Mouse (Mus musculus) spleen, adult 2 months (tissue): ENCODE data around the gene Foxo3. TPM values are rescaled to one million over a fixed set of nuclear protein-coding genes. Genes with fewer than 3 reads are reported as not detected.

Source experiments
- DNase-seq, 2 experiments: peaks; one replicate each; pipeline versions ENCODE4 v3.0.0 to v3.0.0-alpha.2; 2012 to 2021; ENCODE audit warnings: low spot score in 2 of 2, low read depth in 1 of 2
- H3K27ac ChIP-seq: fragments of 200-500 bp; 2 replicates; pipeline ENCODE4 v1.5.1; 2012; ENCODE audit warnings: low read length, inconsistent platforms; ENCODE audit not compliant: insufficient read depth
- H3K27me3 ChIP-seq: fragments of 200-500 bp; 2 replicates; pipeline ENCODE4 v1.6.1; 2012; ENCODE audit warnings: mild to moderate bottlenecking, moderate library complexity, low read length, inconsistent platforms; ENCODE audit not compliant: control insufficient read depth, insufficient read depth
- H3K36me3 ChIP-seq: fragments of 200-500 bp; 2 replicates; pipeline ENCODE4 v1.6.1; 2012; ENCODE audit warnings: mild to moderate bottlenecking, low read length, inconsistent platforms; ENCODE audit not compliant: control insufficient read depth, insufficient read depth
- H3K4me1 ChIP-seq: fragments of 200-500 bp; 2 replicates; pipeline ENCODE4 v1.6.1; 2011; ENCODE audit warnings: inconsistent platforms; ENCODE audit not compliant: control insufficient read depth, insufficient read depth, insufficient read length
- H3K4me3 ChIP-seq: fragments of 200-500 bp; 2 replicates; pipeline ENCODE4 v1.5.1; 2011; ENCODE audit warnings: mild to moderate bottlenecking, inconsistent platforms; ENCODE audit not compliant: insufficient read depth, insufficient read length; ENCODE audit errors: extremely low read depth
- CTCF ChIP-seq: fragments of 200-500 bp; IDR thresholded peaks from 2 replicates; pipeline ENCODE4 v1.5.1; 2011; ENCODE audit warnings: mild to moderate bottlenecking, inconsistent platforms; ENCODE audit not compliant: insufficient read depth, insufficient read length, insufficient replicate concordance; ENCODE audit errors: extremely low read depth
- POLR2A ChIP-seq: fragments of 200-500 bp; IDR thresholded peaks from 2 replicates; pipeline ENCODE4 v1.6.1; 2011; ENCODE audit warnings: low read depth, low read length, inconsistent platforms
- WGBS: fragments of 180-500 bp; shearing (Covaris S2); methylation state at CpG from one replicate; pipeline ENCODE4 v1.1.7; 2018; 5-methylcytosine and 5-hydroxymethylcytosine counted together
- polyA plus RNA-seq: library from polyadenylated mRNA; depleted of rRNA; stranded (reverse); fragments of >200 nt; gene quantifications from 2 replicates; pipeline ENCODE4 v1.2.3, GENCODE M21; 2012

The Foxo3 gene
- polyA plus RNA-seq, 1 experiment: 44.6 TPM

DNA sequence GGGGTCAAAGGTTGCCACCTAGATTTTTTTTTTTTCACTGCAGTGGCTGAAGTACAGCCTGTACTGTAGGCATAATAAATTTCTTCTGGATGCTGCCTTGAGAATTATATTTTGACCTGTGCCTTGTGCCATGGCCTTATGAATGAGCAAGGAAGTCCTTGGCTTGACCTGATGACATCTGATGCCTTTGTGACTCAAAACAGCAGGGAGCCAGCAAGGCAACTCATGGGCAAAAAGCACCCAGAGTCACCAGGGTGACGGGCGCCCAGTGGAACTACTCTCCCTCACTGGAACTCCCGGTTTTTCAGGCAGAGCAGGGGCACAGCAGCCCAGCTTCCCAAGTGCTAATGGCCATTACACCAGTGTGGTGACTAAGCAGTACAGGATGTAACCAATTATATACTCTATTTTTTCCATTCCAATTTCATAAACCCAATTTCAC is 45.4 kb downstream of the Foxo3 start:
- Histone ChIP-seq H3K4me3 (no peak overlapping the region), H3K27me3 (no peaks in the 10 kb centered on the region), H3K36me3 (peaks cover 3% of the 10 kb centered on the region; the same call in 1 of the 2 replicates), H3K4me1 (peaks cover 7% of the 10 kb centered on the region; the same call in 1 of the 2 replicates), H3K27ac (no peak overlapping the region)
- no peak for DNase-seq
- 94% methylated on average over 3 of the region's 3 CpGs for WGBS
- TF ChIP-seq CTCF (no peak), POLR2A (no peak)

DNA sequence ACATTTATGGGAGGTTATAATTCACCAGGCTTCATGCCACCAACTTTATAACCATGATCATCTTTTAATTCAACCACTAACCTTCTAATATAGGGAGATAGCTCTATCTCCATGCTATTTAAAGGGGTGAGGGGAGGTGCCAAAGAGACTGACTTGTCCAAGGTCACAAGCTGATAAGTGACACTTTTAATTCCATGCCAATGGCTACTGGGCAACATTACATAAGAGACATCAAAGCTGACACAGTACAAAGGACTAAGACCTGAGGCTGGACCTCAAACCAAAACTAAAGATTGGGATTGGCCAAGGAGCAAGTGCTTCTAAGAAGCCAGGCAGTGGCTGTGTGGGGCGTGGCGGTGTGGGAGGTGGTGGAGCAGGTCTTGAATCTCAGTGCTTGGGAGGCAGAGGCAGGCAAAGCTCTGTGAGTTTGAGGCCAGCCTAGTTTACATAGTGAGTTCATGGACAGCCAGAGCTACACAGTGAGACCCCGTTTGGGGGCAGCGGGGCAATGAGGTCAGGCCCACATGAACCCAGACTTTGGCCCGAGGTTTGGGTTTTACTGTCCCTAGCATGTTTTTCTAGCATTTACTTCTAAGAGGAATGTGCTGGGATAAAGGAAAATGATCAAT is 46.0 kb downstream of the Foxo3 start:
- TF ChIP-seq POLR2A (no peak), CTCF (no peak)
- 94% methylated on average over 5 of the region's 5 CpGs for WGBS
- no peaks in the 10 kb centered on the region for H3K27me3 ChIP-seq
- H3K4me3 ChIP-seq: no peak overlapping the region
- DNase-seq: no peak
- peaks cover 3% of the 10 kb centered on the region; the same call in 1 of the 2 replicates for H3K36me3 ChIP-seq
- H3K27ac ChIP-seq: no peak overlapping the region
- peaks cover 10% of the 10 kb centered on the region; the same call in 1 of the 2 replicates for H3K4me1 ChIP-seq

DNA sequence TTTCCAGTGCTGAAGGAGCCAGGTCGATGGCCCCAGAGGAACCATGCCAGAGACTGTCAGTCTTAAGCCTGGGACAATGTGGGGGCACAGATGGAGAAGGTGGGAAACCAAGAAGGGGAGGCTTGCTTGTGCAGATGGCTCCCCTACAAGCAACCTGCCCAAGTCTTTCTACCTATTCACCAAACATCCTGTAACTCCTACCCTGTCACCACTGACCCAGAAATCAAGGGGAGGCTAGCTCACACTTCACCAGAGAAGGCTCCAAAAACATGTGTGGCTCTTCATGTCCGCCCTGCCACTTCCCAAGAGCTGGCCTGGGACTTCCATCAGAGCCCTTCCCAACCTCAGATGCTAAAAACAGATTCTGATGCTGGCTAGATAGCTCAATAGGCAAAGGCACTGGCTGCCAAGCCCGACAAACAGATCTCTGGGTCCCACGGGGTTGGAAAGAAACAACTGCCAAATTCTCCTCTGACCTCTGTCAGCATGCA is 48.8 kb downstream of the Foxo3 start:
- no peak overlapping the region for H3K27ac ChIP-seq
- TF ChIP-seq POLR2A (no peak), CTCF (no peak)
- 55% methylated on average over 4 of the region's 4 CpGs for WGBS
- no peak for DNase-seq
- no peaks in the 10 kb centered on the region for H3K27me3 ChIP-seq
- H3K4me1 ChIP-seq: peaks cover 10% of the 10 kb centered on the region; the same call in 1 of the 2 replicates
- no peak overlapping the region for H3K4me3 ChIP-seq
- H3K36me3 ChIP-seq: no peaks in the 10 kb centered on the region

DNA sequence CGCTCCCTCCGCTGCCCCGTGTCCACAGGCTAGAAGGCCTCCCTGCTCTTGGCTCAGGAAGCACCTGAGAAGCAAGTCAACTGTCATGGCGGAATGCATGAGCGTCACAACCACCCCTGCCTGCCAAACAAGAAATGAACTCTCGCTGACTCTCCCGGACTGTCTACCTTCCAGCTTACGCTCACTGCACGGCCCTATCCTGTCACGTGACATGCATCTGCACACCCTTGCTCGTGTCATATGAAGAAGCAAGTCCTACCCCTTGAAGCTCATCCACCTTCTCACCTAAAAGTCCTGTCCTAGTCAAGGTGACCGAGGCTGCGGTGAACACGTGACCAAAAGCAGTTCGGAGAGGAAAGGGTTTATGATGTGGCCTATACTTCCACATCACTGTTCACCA is 50.4 kb downstream of the Foxo3 start:
- no peaks in the 10 kb centered on the region for H3K36me3 ChIP-seq
- H3K4me1 ChIP-seq: peaks cover 10% of the 10 kb centered on the region; the same call in 1 of the 2 replicates
- no peak overlapping the region for H3K27ac ChIP-seq
- no peak overlapping the region for H3K4me3 ChIP-seq
- no peak for TF ChIP-seq POLR2A
- no peak for TF ChIP-seq CTCF
- 73% methylated on average over 15 of the region's 15 CpGs for WGBS
- no peaks in the 10 kb centered on the region for H3K27me3 ChIP-seq
- no peak for DNase-seq

DNA sequence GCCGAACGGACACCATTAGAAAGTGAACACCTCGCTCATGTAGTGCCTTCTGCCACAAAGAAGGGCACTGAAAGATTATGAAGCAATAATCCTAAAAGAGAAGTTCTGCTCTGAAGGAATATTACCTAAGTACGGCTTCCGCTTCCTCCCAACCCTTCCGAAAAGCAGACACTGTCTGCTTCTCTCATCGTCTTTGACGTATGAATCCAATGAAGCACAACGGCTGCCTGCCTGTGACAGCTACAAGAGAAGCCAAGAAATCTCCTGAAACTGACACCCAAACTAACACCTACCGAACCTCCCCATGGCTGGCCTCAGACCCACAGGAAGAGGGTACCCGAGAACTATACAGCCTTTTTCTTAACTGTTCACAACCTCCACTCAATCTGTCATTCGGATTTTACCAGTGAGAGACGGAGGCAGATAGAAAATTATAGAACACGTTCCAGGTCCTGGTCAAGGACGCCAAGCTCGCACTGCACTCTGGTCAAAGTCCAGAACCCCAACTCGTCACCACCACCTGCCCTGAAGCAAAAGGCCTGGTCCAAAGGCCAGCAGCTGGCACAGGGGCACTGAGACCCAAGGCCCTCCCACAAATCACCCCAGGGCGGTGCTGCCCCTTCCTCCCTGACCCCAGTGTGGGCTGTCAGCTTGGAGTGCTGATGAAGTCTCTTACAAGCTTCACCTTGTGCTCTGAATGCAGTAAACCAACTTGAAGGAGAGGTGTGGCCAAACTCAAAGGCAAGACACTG is 51.2 kb downstream of the Foxo3 start:
- TF ChIP-seq POLR2A: no peak
- Histone ChIP-seq H3K36me3 (no peaks in the 10 kb centered on the region), H3K4me3 (no peak overlapping the region), H3K27me3 (no peaks in the 10 kb centered on the region), H3K27ac (no peak overlapping the region), H3K4me1 (peaks cover 13% of the 10 kb centered on the region; the same call in 1 of the 2 replicates)
- 86% methylated on average over 18 of the region's 18 CpGs for WGBS
- no peak for DNase-seq

DNA sequence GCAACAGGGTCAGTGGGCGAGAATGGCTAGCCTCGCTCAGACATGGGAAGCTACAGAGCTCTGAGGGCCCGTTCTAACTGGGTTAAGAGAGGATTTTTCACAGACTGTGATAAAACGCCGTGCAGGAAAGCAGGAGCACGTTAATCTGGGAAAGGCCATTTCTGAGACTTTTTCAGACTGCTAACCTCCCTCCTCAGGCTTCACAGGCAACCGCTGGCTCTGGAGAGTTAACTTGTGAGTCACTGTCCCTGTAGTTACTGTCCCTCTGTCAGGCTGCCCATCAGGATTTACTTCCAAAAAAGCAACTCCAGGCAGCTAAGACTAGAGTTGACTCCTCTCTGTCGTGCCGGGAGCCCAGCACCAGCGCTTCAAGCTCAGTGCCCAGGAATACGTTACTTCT is 54.6 kb downstream of the Foxo3 start:
- Histone ChIP-seq H3K27ac (no peak overlapping the region), H3K4me1 (peaks cover 20% of the 10 kb centered on the region; the same call in 1 of the 2 replicates), H3K36me3 (no peaks in the 10 kb centered on the region), H3K27me3 (no peaks in the 10 kb centered on the region), H3K4me3 (no peak overlapping the region)
- WGBS: 96% methylated on average over 11 of the region's 11 CpGs
- no peak for DNase-seq
- TF ChIP-seq CTCF (no peak), POLR2A (no peak)
